In the genomic region with DNA sequence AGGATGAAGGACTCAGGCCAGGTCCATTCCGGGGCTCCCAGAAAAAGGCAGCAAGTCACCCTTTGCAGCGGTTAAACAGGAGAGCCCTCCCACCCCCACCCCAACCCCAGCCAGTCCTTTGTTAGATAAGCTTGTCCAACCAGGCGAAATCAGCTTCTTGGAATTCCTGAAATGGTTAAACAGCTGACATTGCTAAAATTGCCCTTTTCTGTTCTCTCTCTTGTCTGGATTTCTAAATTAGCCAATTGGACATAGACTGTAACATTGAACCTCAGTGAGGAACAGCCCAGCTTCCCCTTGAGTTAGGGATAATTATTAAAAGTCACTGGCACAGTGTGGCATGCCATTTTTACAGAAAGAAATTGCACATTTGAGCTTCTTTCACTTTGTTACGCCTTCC, we compare ENCODE assay signal across 30 mouse cellular contexts. TPM values are rescaled to one million over a fixed set of nuclear protein-coding genes. Genes with fewer than 3 reads are reported as not detected.
DNase-seq lines count a peak whose midpoint lies in the region; ATAC-seq and TF ChIP-seq lines count a peak whose summit lies in the region.
"Had no signal": no experiment of that assay in that cellular context is flagged by ENCODE, and none has a peak within 500 bp of the region (broad histone marks: within the 10 kb centered on the region; RNA-seq: fewer than 3 reads in every experiment).

No protein-coding gene starts in this region.

- H3K4me1 ChIP-seq in heart, embryonic 12.5 days (replicated peaks) = 0 out of 2 replicates have a peak, but pooled peaks cover 12% of the 10 kb centered on the region
- H3K4me1 ChIP-seq in ES-Bruce4 (ENCODE audit: control insufficient read depth, insufficient read depth, low read length) = peaks cover 9% of the 10 kb centered on the region
- H3K4me1 ChIP-seq in stomach, postnatal 0 days (replicated peaks; ENCODE audit: control insufficient read depth, insufficient read depth) = no peaks in the 10 kb centered on the region
- H3K4me1 ChIP-seq: stomach, embryonic 15.5 days had no signal

- H3K4me3 ChIP-seq in heart, embryonic 12.5 days = no peak overlapping the region
- no peak overlapping the region for H3K4me3 ChIP-seq in ES-Bruce4 (ENCODE audit: low read depth, low read length)
- H3K4me3 ChIP-seq in stomach, postnatal 0 days (ENCODE audit: low read depth, low read length) = no peak overlapping the region
- H3K4me3 ChIP-seq: embryonic facial prominence, embryonic 13.5 days; erythroblast, embryonic 14.5 days; kidney, embryonic 15.5 days; limb, embryonic 12.5 days; lung, embryonic 15.5 days; stomach, embryonic 15.5 days had no signal

- peak overlapping the region; percentile 43; the same call in 1 of the 2 replicates for H3K27ac ChIP-seq in heart, embryonic 12.5 days (ENCODE audit: poor library complexity, severe bottlenecking)
- H3K27ac ChIP-seq in ES-Bruce4 (ENCODE audit: insufficient read depth, low read length) = peak overlapping the region; percentile 83
- H3K27ac ChIP-seq in stomach, postnatal 0 days (replicated peaks) = no peak overlapping the region
- H3K27ac ChIP-seq: embryonic facial prominence, embryonic 13.5 days; kidney, embryonic 15.5 days; limb, embryonic 12.5 days; liver, embryonic 14.5 days; lung, embryonic 15.5 days; stomach, embryonic 15.5 days had no signal

- H3K9ac ChIP-seq in heart, embryonic 12.5 days = no peak overlapping the region
- H3K9ac ChIP-seq in ES-Bruce4 (ENCODE audit: low read depth, poor library complexity, severe bottlenecking) = peak overlapping the region; percentile 2; the same call in 1 of the 2 replicates
- no peak overlapping the region for H3K9ac ChIP-seq in stomach, postnatal 0 days (ENCODE audit: low read length)
- H3K9ac ChIP-seq: embryonic facial prominence, embryonic 13.5 days; kidney, embryonic 15.5 days; limb, embryonic 12.5 days; liver, embryonic 14.5 days; lung, embryonic 15.5 days; stomach, embryonic 15.5 days had no signal

- no peaks in the 10 kb centered on the region for H3K27me3 ChIP-seq in heart, embryonic 12.5 days (replicated peaks)
- H3K27me3 ChIP-seq in ES-Bruce4 (ENCODE audit: control insufficient read depth, insufficient read depth, low read length, poor library complexity, severe bottlenecking) = no peaks in the 10 kb centered on the region
- no peaks in the 10 kb centered on the region; the same call in 1 of the 2 replicates for H3K27me3 ChIP-seq in stomach, postnatal 0 days (ENCODE audit: control insufficient read depth, insufficient read depth, low read length)
- H3K27me3 ChIP-seq: embryonic facial prominence, embryonic 13.5 days; kidney, embryonic 15.5 days; limb, embryonic 12.5 days; lung, embryonic 15.5 days; stomach, embryonic 15.5 days had no signal

- no peak for TF ChIP-seq CTCF in ES-Bruce4 (IDR thresholded peaks at IDR 0.05; ENCODE audit: low read depth, low read length)
- no peak for TF ChIP-seq CTCF in stomach, postnatal 0 days (IDR thresholded peaks at IDR 0.05; ENCODE audit: low read depth)

- ATAC-seq in heart, embryonic 12.5 days (ENCODE audit: insufficient number of reproducible peaks, low FRiP score) = no peak
- no peak for ATAC-seq in stomach, postnatal 0 days (ENCODE audit: low FRiP score, low TSS enrichment)
- ATAC-seq: forebrain, embryonic 16.5 days; hindbrain, embryonic 16.5 days; midbrain, embryonic 16.5 days had no signal

- H3K4me2 ChIP-seq in heart, embryonic 12.5 days = no peak overlapping the region
- no peak overlapping the region for H3K4me2 ChIP-seq in stomach, postnatal 0 days (replicated peaks; ENCODE audit: low read depth)
- H3K4me2 ChIP-seq: embryonic facial prominence, embryonic 13.5 days; kidney, embryonic 15.5 days; limb, embryonic 12.5 days; lung, embryonic 15.5 days; midbrain, embryonic 11.5 days; stomach, embryonic 15.5 days had no signal

- intact Hi-C loops in left cerebral cortex, postnatal 36 days (cut with DNase I) = loop anchor here (10.0 kb wide), 1 partner anchor 398 kb away; no protein-coding TSS in a partner anchor

- 0 out of 2 replicates have a peak, but pooled peaks have one; percentile 9 for TF ChIP-seq EP300 in ES-Bruce4 (IDR thresholded peaks at IDR 0.05; ENCODE audit: insufficient read depth, low read depth, low read length)
- no peak for TF ChIP-seq EP300 in stomach, postnatal 0 days (optimal IDR thresholded peaks at IDR 0.05)

- TF ChIP-seq POLR2A in ES-Bruce4 (IDR thresholded peaks at IDR 0.05; ENCODE audit: insufficient read depth, low read length) = no peak

- DNase-seq in heart, postnatal 4 days = no peak
- DNase-seq in kidney, adult 9 months = peak; percentile 79
- no peak for DNase-seq in kidney, postnatal 25 days
- peak; percentile 59 for DNase-seq in R1 (ENCODE audit: low read depth, low spot score)
- no peak for DNase-seq in stomach, postnatal 0 days (ENCODE audit: low spot score)
- no peak for DNase-seq in left cerebral cortex, postnatal 36 days (ENCODE audit: low spot score in 2 of 2)
- DNase-seq: adrenal gland, postnatal 10 days; cerebellum, adult 8-10 months; cerebellum, postnatal 25 days; gastrocnemius, postnatal 10 days; lung, postnatal 36 days; right cerebral cortex, postnatal 25 days; thymus, postnatal 14 days had no signal

- WGBS in heart, embryonic 12.5 days = 44% methylated on average over 4 of the region's 4 CpGs
- WGBS in stomach, postnatal 0 days = 57% methylated on average over 4 of the region's 4 CpGs

- no peaks in the 10 kb centered on the region for H3K36me3 ChIP-seq in heart, embryonic 12.5 days
- H3K36me3 ChIP-seq in ES-Bruce4 (ENCODE audit: control insufficient read depth, insufficient read depth, low read length, poor library complexity, severe bottlenecking) = no peaks in the 10 kb centered on the region
- no peaks in the 10 kb centered on the region for H3K36me3 ChIP-seq in stomach, postnatal 0 days (ENCODE audit: control insufficient read depth, insufficient read depth, low read length)
- H3K36me3 ChIP-seq: embryonic facial prominence, embryonic 13.5 days; kidney, embryonic 15.5 days; limb, embryonic 12.5 days; lung, embryonic 15.5 days; stomach, embryonic 15.5 days had no signal

- no peaks in the 10 kb centered on the region for H3K9me3 ChIP-seq in heart, embryonic 12.5 days (replicated peaks)
- no peaks in the 10 kb centered on the region for H3K9me3 ChIP-seq in ES-Bruce4 (replicated peaks; ENCODE audit: control insufficient read depth, insufficient read depth, low read length, poor library complexity, severe bottlenecking)
- no peaks in the 10 kb centered on the region for H3K9me3 ChIP-seq in stomach, postnatal 0 days (ENCODE audit: control insufficient read depth, low read length)
- H3K9me3 ChIP-seq: embryonic facial prominence, embryonic 13.5 days; kidney, embryonic 15.5 days; limb, embryonic 12.5 days; lung, embryonic 15.5 days; stomach, embryonic 15.5 days had no signal

RNA-seq across cellular contexts. Expression of gene Cyb5r3, which starts 30.0 kb away (rescaled TPM):
- 132 and 136 TPM in 2 replicates for polyA plus RNA-seq in heart, embryonic 12.5 days (2016; fragmentation: Nextera tagmentation; extraction: Ambion mirVana)
- total RNA-seq in heart, postnatal 4 days (2021) = 100 to 1,000 TPM; 135 to 141 TPM
- 188 and 200 TPM in 2 replicates for polyA plus RNA-seq in ES-Bruce4 (2011; ENCODE audit: insufficient read depth, insufficient read length, low read depth, missing spikeins)
- polyA plus RNA-seq in stomach, postnatal 0 days (2015; fragmentation: Nextera tagmentation; extraction: Ambion mirVana) = 117 and 145 TPM in 2 replicates
- 10 to 100 TPM; 59.1 to 62.8 TPM for total RNA-seq in left cerebral cortex, postnatal 36 days (2021)

RNA-seq across cellular contexts. Expression of gene A4galt, which starts 49.2 kb away (rescaled TPM):
- 0.18 TPM in 2 replicates for polyA plus RNA-seq in heart, embryonic 12.5 days (2016; fragmentation: Nextera tagmentation; extraction: Ambion mirVana)
- total RNA-seq in heart, postnatal 4 days (2021) = 1 to 10 TPM; 3.4 to 4.1 TPM
- 38.1 and 38.2 TPM in 2 replicates for polyA plus RNA-seq in ES-Bruce4 (2011; ENCODE audit: insufficient read depth, insufficient read length, low read depth, missing spikeins)
- polyA plus RNA-seq in stomach, postnatal 0 days (2015; fragmentation: Nextera tagmentation; extraction: Ambion mirVana) = 23.0 and 24.4 TPM in 2 replicates
- total RNA-seq in left cerebral cortex, postnatal 36 days (2021) = 1 to 10 TPM; 3.4 to 4.1 TPM
- total RNA-seq: granulocyte monocyte progenitor cell, adult 5-6 weeks; hematopoietic stem cell, adult 5-6 weeks; megakaryocyte, adult 5-6 weeks; neutrophil, adult 5-6 weeks had no signal
- polyA plus RNA-seq: erythroblast, embryonic 14.5 days had no signal

RNA-seq across cellular contexts. Expression of gene Poldip3, which starts 53.2 kb away (rescaled TPM):
- 89.1 and 90.7 TPM in 2 replicates for polyA plus RNA-seq in heart, embryonic 12.5 days (2016; fragmentation: Nextera tagmentation; extraction: Ambion mirVana)
- total RNA-seq in heart, postnatal 4 days (2021) = 10 to 100 TPM; 52.6 to 58.4 TPM
- 97.9 and 113 TPM in 2 replicates for polyA plus RNA-seq in ES-Bruce4 (2011; ENCODE audit: insufficient read depth, insufficient read length, low read depth, missing spikeins)
- 56.3 and 58.7 TPM in 2 replicates for polyA plus RNA-seq in stomach, postnatal 0 days (2015; fragmentation: Nextera tagmentation; extraction: Ambion mirVana)
- total RNA-seq in left cerebral cortex, postnatal 36 days (2021) = 10 to 100 TPM; 84.5 to 87.4 TPM

Comparison
In these comparisons a context has a peak if more than half of its experiments do, and no peak if none do; other contexts are left out.
1. DNase-seq: peak in kidney, adult 9 months (single experiment) and R1 (single experiment); none in heart, postnatal 4 days (single experiment), kidney, postnatal 25 days (0 of 2), stomach, postnatal 0 days (single experiment) and left cerebral cortex, postnatal 36 days (0 of 2).
2. RNA of gene A4galt, which starts 49.2 kb away (polyA plus RNA-seq): 38.1 to 38.2 TPM in ES-Bruce4 and 23.0 to 24.4 TPM in stomach, postnatal 0 days; 0.18 TPM in heart, embryonic 12.5 days; every median in the first group is over 10 times any median in the second.